Mouse (Mus musculus) neural tube, embryonic 11.5 days (tissue): ENCODE data around the gene Cadps. TPM values are rescaled to one million over a fixed set of nuclear protein-coding genes. Genes with fewer than 3 reads are reported as not detected.

Experiments
- ATAC-seq: fragments of 200-750 bp; cut with Nextera tagmentation; 2 replicates; pipeline ENCODE4 v1.8.0; 2017; ENCODE audit warnings: moderate number of reproducible peaks, mild to moderate bottlenecking, moderate TSS enrichment, moderate library complexity; ENCODE audit not compliant: insufficient read depth, low FRiP score, low TSS enrichment
- DNase-seq: peaks from one replicate; pipeline ENCODE4 v3.0.0-alpha.2; 2015; ENCODE audit warnings: low spot score
- H3K27ac ChIP-seq: fragments of 300-500 bp; sonication (generic); 2 replicates; pipeline ENCODE4 v1.5.1; 2014; ENCODE audit warnings: low read depth, mild to moderate bottlenecking, low read length
- H3K27me3 ChIP-seq: fragments of 300-500 bp; sonication (generic); 2 replicates; pipeline ENCODE4 v1.6.1; 2014; ENCODE audit warnings: mild to moderate bottlenecking, low read length, mixed read lengths; ENCODE audit not compliant: control insufficient read depth, insufficient read depth
- H3K36me3 ChIP-seq: fragments of 300-500 bp; sonication (generic); 2 replicates; pipeline ENCODE4 v1.6.1; 2014; ENCODE audit warnings: mild to moderate bottlenecking, low read length, moderate library complexity, mixed read lengths; ENCODE audit not compliant: control insufficient read depth, insufficient read depth
- H3K4me1 ChIP-seq: fragments of 300-500 bp; sonication (generic); 2 replicates; pipeline ENCODE4 v1.6.1; 2014; ENCODE audit warnings: low read length, mixed read lengths; ENCODE audit not compliant: control insufficient read depth, insufficient read depth
- H3K4me2 ChIP-seq: fragments of 300-500 bp; sonication (generic); 2 replicates; pipeline ENCODE4 v1.6.1; 2014; ENCODE audit warnings: low read depth, mild to moderate bottlenecking, moderate library complexity
- H3K4me3 ChIP-seq: fragments of 300-500 bp; sonication (generic); 2 replicates; pipeline ENCODE4 v1.5.1; 2014; ENCODE audit warnings: low read depth, low read length
- H3K9ac ChIP-seq: fragments of 300-500 bp; sonication (generic); 2 replicates; pipeline ENCODE4 v1.6.1; 2014; ENCODE audit warnings: mild to moderate bottlenecking, low read length
- H3K9me3 ChIP-seq: fragments of 300-500 bp; sonication (generic); 2 replicates; pipeline ENCODE4 v1.6.1; 2016; ENCODE audit warnings: low read length; ENCODE audit not compliant: control insufficient read depth
- WGBS: fragments of 180-500 bp; shearing (Covaris S2); extraction: QIAGEN DNeasy Blood & Tissue Kit; methylation state at CpG from one replicate; pipeline ENCODE4 v1.1.7; 2014; 5-methylcytosine and 5-hydroxymethylcytosine counted together
- polyA plus RNA-seq: library from polyadenylated mRNA; unstranded; fragments of >200 nt; fragmentation: Nextera tagmentation; extraction: Ambion mirVana; gene quantifications from 2 replicates; pipeline ENCODE4 v1.2.1, GENCODE M21; 2014

Cadps gene
- polyA plus RNA-seq, 1 experiment from 2014 or later, result 30.0 TPM

DNA sequence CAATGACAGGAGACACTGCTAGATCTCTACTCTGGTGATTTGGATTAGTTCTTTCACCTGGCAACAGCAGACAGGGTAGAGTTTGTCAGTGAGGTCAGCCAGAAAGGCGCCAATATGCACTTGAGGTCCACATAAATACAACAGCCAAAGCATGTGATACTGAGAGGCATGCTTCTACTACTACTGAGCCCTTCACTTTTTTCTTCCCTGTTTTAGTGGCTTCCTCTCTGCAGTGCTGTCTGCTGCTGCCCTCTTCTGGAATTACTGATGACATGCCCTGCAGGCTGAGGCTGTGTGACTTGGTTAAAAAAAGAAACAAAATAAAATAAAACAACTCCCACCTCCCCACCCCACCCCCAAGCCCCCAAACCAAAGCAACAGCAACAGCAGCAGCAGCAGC, 291.8 kb downstream of the Cadps start:
- 29% methylated on average over 1 of the region's 1 CpGs for WGBS
- Histone ChIP-seq H3K4me3 (no peak overlapping the region), H3K4me2 (no peak overlapping the region), H3K4me1 (no peaks in the 10 kb centered on the region), H3K27ac (no peak overlapping the region), H3K36me3 (no peaks in the 10 kb centered on the region), H3K9me3 (no peaks in the 10 kb centered on the region), H3K9ac (no peak overlapping the region), H3K27me3 (no peaks in the 10 kb centered on the region)
- peak; percentile 19 for DNase-seq
- ATAC-seq, result no peak

DNA sequence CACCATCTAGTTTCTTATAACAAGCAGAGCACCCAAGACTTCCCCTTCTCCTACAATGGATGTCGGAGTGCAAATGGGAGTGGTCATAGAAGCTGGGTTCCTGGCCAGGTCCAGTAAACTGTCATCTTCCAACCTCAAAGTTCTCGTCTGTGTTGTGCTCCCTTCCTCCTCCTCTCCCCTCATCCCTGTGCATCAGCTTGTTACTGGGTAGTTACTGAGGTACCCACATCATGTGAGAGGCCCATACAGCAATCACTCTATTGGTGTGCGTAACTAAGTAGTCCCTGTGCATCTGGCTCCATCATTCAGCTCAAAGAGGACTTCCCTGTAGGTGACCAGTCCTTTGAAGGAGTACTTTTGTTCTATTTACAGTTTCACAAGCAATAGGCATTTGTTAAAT, 292.3 kb downstream of the Cadps start:
- H3K4me3 ChIP-seq, result no peak overlapping the region
- 70% methylated on average over 3 of the region's 3 CpGs for WGBS
- no peak overlapping the region for H3K9ac ChIP-seq
- ATAC-seq (0 out of 2 replicates have a peak, but pooled peaks have one; percentile 29), DNase-seq (no peak)
- H3K4me2 ChIP-seq, result no peak overlapping the region
- no peaks in the 10 kb centered on the region for H3K36me3 ChIP-seq
- H3K9me3 ChIP-seq, result no peaks in the 10 kb centered on the region
- no peaks in the 10 kb centered on the region for H3K27me3 ChIP-seq
- no peak overlapping the region for H3K27ac ChIP-seq
- no peaks in the 10 kb centered on the region for H3K4me1 ChIP-seq

DNA sequence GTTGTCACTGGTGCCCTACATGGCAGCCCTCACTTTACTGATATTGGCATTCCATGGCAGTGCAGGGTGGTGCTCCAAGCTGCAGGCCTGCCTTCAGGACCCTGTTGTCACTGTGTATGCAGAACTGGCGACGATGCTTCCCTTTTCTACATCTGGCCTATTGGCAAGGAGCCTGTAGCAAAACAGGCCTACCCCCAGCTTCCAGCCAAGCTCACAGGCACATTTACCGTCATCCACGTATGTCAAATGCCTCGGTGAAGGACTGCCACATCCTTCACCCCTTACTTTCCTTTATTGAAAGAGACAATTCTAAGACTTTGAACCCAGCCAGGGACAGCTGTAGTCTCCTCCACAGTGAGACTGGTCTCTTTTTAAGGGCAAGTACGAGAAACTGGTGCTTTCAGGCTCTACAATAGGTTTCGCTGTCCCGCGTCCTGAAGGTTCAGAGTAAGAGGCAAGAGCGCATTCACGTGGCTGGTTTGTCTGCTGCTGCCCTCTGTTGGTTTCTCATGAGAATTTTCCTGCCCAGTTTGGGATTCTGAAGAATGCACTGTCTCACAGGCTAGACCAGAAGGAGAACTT, 292.8 kb downstream of the Cadps start:
- no peaks in the 10 kb centered on the region for H3K4me1 ChIP-seq
- H3K9me3 ChIP-seq, result no peaks in the 10 kb centered on the region
- H3K27me3 ChIP-seq, result no peaks in the 10 kb centered on the region
- 13% methylated on average over 11 of the region's 11 CpGs for WGBS
- no peak overlapping the region for H3K4me3 ChIP-seq
- H3K27ac ChIP-seq, result no peak overlapping the region
- peak; percentile 74 for DNase-seq
- no peak overlapping the region for H3K9ac ChIP-seq
- H3K4me2 ChIP-seq, result no peak overlapping the region
- H3K36me3 ChIP-seq, result no peaks in the 10 kb centered on the region
- 0 out of 2 replicates have a peak, but pooled peaks have one; percentile 63 for ATAC-seq

DNA sequence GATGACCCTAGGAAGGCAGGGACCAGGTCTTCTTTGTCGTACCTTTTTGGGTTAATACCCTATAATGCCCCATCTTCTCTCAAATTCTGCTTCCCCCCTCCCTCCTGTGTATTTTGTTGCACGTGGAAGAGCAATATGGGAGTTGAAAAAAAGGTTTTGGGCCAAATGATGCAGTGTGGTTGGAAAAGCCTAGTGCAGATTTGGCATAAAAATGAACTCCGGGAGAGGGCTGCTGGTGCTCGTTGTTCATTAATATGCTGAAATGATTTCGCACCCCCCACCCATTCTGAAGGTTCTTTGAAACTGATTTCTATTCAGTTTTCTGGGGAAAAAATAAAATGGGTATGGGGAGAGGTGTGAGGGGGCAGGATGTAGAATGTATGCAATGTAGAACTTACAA, 295.6 kb downstream of the Cadps start:
- no peak overlapping the region for H3K9ac ChIP-seq
- WGBS, result 81% methylated on average over 5 of the region's 5 CpGs
- H3K27ac ChIP-seq, result no peak overlapping the region
- H3K4me2 ChIP-seq, result no peak overlapping the region
- no peaks in the 10 kb centered on the region for H3K9me3 ChIP-seq
- no peaks in the 10 kb centered on the region for H3K4me1 ChIP-seq
- H3K27me3 ChIP-seq, result no peaks in the 10 kb centered on the region
- no peak overlapping the region for H3K4me3 ChIP-seq
- no peaks in the 10 kb centered on the region for H3K36me3 ChIP-seq
- no peak for DNase-seq
- no peak for ATAC-seq

DNA sequence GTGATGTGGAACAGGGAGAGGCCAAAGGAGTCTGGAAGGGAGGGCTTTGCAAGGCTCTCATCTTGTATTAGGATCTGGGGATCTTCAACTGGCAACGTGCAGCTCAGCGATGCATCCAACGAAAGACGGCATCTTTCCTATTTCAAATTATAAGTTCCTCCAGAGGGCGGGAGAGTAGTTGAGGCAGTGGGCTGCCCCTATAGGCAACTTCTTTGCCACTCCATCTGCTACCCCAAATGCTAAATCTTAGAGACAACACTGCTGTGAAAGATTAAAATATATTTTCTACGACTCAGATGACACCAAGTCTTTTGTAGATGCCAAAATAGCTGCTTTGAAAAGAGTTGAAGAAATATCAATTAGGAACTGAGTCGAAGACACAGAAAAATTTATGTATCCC, 315.9 kb downstream of the Cadps start:
- ATAC-seq (no peak), DNase-seq (no peak)
- Histone ChIP-seq H3K4me3 (no peak overlapping the region), H3K27ac (no peak overlapping the region), H3K36me3 (no peaks in the 10 kb centered on the region), H3K27me3 (no peaks in the 10 kb centered on the region), H3K4me2 (no peak overlapping the region), H3K4me1 (no peaks in the 10 kb centered on the region), H3K9me3 (no peaks in the 10 kb centered on the region), H3K9ac (no peak overlapping the region)
- 90% methylated on average over 7 of the region's 7 CpGs for WGBS

DNA sequence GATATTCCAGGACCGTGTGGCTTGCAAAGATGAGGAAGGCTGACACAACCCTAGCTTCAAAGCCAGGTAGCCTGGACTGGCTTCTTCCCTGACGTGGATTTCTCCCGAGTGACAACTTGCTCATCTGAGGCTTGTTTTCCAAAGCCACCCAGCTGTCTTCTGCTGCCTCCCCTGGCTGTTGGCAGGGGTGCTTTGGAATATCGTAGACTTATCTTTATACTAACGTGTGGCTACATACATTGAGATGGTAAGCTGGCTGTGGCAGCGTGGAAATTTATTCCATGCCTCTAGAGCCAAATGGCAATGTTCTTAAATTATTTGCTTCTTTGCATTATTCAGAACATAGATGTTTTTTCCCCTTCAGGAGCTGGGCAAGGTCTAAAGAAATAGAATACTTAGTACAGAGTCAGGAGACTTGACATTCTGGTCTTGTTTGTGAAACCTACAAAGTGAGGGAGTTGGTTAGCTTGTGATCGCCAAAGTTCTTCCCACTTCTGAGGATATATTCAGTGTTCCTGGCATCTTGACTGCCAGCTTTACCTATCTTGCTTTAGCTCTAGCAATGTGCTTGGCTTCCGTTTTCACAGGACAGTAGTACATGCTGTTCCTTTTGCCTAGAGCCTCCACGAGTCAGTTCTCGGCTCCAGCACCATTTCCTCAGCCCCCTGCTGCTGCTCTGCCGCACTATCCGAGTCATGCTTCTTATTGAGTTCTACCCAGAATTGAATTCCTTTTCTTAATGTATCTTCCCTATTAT, 318.5 kb downstream of the Cadps start:
- H3K9me3 ChIP-seq, result no peaks in the 10 kb centered on the region
- DNase-seq (no peak), ATAC-seq (no peak)
- H3K27ac ChIP-seq, result no peak overlapping the region
- H3K36me3 ChIP-seq, result no peaks in the 10 kb centered on the region
- no peaks in the 10 kb centered on the region for H3K27me3 ChIP-seq
- WGBS, result 82% methylated on average over 12 of the region's 12 CpGs
- H3K9ac ChIP-seq, result no peak overlapping the region
- no peak overlapping the region for H3K4me3 ChIP-seq
- H3K4me2 ChIP-seq, result no peak overlapping the region
- no peaks in the 10 kb centered on the region for H3K4me1 ChIP-seq

DNA sequence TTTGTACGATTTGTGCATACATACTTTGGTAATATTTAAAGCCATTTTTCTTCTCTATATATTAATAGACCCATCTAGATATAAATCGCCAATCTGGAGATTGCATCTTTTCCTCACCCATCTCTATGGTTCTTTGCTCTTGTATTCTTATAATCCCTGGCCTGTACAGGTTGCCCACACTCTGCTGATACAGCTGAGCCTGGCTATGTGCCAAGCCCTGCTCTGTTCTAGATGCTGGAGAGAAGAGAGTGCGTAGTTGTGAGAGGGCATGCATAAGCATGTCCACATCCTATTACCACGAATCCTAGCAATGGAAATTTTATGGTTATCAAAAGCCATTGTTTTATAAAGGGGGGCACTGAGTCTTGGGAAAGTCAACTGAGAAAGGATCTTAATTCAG, 360.7 kb downstream of the Cadps start:
- H3K9ac ChIP-seq, result no peak overlapping the region
- 86% methylated on average over 4 of the region's 4 CpGs for WGBS
- no peaks in the 10 kb centered on the region for H3K9me3 ChIP-seq
- no peak overlapping the region for H3K4me3 ChIP-seq
- no peak overlapping the region for H3K4me2 ChIP-seq
- no peaks in the 10 kb centered on the region for H3K4me1 ChIP-seq
- H3K27ac ChIP-seq, result no peak overlapping the region
- no peaks in the 10 kb centered on the region for H3K27me3 ChIP-seq
- H3K36me3 ChIP-seq, result no peaks in the 10 kb centered on the region
- ATAC-seq (no peak), DNase-seq (no peak)

DNA sequence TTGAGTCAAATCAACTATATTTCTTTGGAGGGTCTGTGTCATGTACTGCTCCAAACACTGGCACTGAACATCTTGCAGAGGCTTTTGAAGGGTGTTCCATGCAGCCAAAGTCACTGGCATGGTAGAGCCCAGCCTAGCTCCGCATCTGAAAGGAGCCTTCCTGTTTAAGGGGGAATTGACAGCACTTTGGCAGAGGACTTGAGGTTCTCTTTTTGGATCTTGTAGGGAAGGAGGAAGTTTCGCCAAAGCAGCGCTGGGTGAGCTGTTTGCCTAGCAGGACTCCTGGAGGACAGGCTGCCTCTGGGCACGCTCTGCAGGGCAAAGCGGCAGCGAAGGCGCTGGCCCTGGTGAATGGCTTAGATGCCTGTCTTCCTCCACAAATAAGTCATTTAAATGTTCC, 363.2 kb downstream of the Cadps start:
- no peaks in the 10 kb centered on the region for H3K36me3 ChIP-seq
- no peaks in the 10 kb centered on the region for H3K27me3 ChIP-seq
- no peak overlapping the region for H3K27ac ChIP-seq
- ATAC-seq (no peak), DNase-seq (no peak)
- no peak overlapping the region for H3K4me3 ChIP-seq
- no peak overlapping the region for H3K9ac ChIP-seq
- no peaks in the 10 kb centered on the region for H3K9me3 ChIP-seq
- WGBS, result 61% methylated on average over 7 of the region's 7 CpGs
- no peak overlapping the region for H3K4me2 ChIP-seq
- no peaks in the 10 kb centered on the region for H3K4me1 ChIP-seq

DNA sequence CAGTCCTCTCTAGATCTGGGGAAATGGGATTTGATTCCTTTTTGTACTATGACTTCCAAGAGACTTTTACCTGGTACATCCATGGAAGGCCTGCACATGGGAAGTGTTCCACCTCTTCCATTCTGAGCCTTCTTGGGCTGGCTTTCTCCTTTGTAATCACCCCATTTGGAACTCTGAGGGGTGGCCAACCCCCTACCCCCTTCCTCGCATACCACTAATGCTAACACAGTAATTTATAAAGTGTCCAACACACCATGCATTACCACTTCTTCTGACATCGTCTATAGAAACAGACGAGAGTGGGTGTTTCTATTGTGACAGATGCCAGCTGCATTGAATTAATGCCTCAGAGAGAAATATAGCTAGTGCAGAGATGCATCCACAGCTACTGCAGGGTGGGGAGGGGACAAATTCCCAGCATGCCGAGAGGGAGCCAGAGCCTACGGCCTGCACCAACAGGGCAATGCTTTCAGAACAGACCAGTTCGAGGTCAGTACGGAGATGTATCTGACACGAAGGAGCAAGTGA, 367.8 kb downstream of the Cadps start:
- 70% methylated on average over 8 of the region's 8 CpGs for WGBS
- Histone ChIP-seq H3K9me3 (no peaks in the 10 kb centered on the region), H3K27me3 (no peaks in the 10 kb centered on the region), H3K4me1 (no peaks in the 10 kb centered on the region), H3K4me2 (no peak overlapping the region), H3K4me3 (no peak overlapping the region), H3K27ac (no peak overlapping the region), H3K36me3 (no peaks in the 10 kb centered on the region), H3K9ac (no peak overlapping the region)
- DNase-seq (no peak), ATAC-seq (no peak)
